In the genomic region with DNA sequence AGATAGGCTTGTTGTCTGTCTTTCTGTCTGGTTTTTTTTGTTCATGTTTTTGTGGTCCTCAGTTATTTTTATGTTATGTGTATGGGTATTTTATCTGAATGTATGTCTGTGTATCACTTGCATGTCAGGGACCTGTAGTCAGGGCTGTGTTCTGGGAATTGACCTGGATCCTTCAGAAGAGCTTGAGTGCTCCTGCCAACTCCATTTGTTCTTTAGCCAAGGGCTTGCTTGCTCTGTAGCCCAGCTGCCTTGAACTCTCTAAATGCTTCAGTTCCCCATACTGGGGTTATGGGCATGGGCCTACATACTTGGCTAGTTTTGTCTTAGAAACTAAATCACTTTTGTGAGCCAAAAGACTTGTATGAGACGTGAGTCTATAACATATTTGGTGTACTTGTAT, we compare ENCODE assay signal across 12 mouse cellular contexts.
DNase-seq lines count a peak whose midpoint lies in the region.
"Had no signal": no experiment of that assay in that cellular context is flagged by ENCODE, and none has a peak within 500 bp of the region (broad histone marks: within the 10 kb centered on the region; RNA-seq: fewer than 3 reads in every experiment).

No protein-coding gene starts in this region.

- peak; percentile 42 for DNase-seq in cerebellum, adult 9-10 months
- DNase-seq in cerebellum, adult 11 months = no peak
- DNase-seq in cerebellum, postnatal 14 days = peak; percentile 12 to 61
- DNase-seq in cerebellum, postnatal 4 days (ENCODE audit: low spot score in 2 of 2) = no peak
- peak; percentile 15 to 23 for DNase-seq in cerebellum, postnatal 36 days
- no peak for DNase-seq in cerebellum, adult 11-12 months
- peak; percentile 43 for DNase-seq in brain, adult 2 months (ENCODE audit: low read depth, low spot score)
- no peak for DNase-seq in spleen, postnatal 14 days (ENCODE audit: low spot score in 2 of 2)
- DNase-seq: adrenal gland, adult 2 months; adrenal gland, postnatal 10 days; adrenal gland, postnatal 25 days; forebrain, postnatal 0 days had no signal

Comparison
In these comparisons a context has a peak if more than half of its experiments do, and no peak if none do; other contexts are left out.
1. DNase-seq: peak in cerebellum, adult 9-10 months (single experiment), cerebellum, postnatal 14 days (2 of 2), cerebellum, postnatal 36 days (2 of 2) and brain, adult 2 months (single experiment); none in cerebellum, adult 11 months (single experiment), cerebellum, postnatal 4 days (0 of 2), cerebellum, adult 11-12 months (single experiment) and spleen, postnatal 14 days (0 of 2).